Mouse (Mus musculus): ENCODE results near the gene Dtx3. TPM values are rescaled to one million over a fixed set of nuclear protein-coding genes. Genes with fewer than 3 reads are reported as not detected.
"Not testable (repeated sequence)": the region's sequence is repeated elsewhere in the genome, so short reads cannot be mapped to it uniquely, and the experiment has no call there.

Gene Dtx3
- total RNA-seq, 1 experiment from 2014 or later, result 9.0 TPM

DNA sequence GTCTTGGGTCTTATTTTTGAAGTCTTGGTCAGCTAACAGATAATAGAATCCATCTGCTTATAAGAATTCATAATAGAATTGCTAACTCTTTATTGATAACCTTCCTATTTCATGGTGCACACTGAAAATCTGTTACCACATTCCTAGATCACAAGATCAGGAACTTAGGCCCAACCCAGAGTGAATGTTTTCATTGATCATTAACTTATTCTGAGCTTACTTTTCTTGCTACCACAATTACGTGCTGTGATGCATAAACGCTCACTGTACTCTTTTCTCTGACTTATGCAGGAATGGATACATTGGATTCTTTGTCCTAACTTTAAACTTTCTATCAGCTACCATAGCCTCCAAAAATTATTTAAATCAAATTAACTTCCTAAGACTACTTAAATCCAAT, 41.3 kb downstream of the Dtx3 start:
- no peak for ATAC-seq (ENCODE audit: extremely low read depth, insufficient number of reproducible peaks, low FRiP score, poor library complexity, severe bottlenecking)

DNA sequence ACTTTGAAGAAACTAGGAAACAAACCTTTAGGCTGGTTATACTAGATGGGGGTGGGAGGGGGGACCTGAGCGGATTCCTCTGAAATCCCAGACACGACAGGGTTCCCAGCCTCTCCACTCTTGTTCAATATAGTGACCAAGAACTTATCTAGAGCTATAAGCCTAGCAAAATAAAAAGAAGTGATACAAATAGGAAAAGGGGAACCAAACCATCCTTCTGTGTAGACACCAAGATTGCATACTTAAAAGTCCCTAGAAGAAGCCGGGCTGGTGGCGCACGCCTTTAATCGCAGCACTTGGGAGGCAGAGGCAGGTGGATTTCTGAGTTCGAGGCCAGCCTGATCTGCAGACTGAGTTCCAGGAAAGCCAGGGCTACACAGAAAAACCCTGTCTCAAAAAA, 42.2 kb downstream of the Dtx3 start:
- ATAC-seq (ENCODE audit: extremely low read depth, insufficient number of reproducible peaks, low FRiP score, poor library complexity, severe bottlenecking), result no peak

DNA sequence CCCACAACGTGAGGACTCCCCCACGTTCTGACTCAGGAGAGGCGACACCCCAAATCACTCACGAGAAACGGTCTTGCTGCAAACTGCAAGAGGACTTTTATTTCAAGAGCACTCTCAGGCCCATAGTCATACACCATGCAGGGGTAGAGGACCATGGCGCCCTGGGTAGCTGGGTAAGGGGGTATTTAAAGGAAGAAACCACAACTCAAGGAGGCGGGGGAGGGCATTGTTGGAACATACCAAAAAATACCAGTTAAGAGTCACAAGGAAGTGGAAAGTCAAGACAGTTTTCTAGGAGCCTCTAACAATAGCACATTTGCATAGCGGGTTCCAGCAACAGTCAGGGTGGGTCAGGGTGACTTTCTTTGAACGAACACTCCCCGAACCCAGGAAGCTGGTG, 43.0 kb downstream of the Dtx3 start:
- ATAC-seq (ENCODE audit: extremely low read depth, insufficient number of reproducible peaks, low FRiP score, poor library complexity, severe bottlenecking), result not testable (repeated sequence)

DNA sequence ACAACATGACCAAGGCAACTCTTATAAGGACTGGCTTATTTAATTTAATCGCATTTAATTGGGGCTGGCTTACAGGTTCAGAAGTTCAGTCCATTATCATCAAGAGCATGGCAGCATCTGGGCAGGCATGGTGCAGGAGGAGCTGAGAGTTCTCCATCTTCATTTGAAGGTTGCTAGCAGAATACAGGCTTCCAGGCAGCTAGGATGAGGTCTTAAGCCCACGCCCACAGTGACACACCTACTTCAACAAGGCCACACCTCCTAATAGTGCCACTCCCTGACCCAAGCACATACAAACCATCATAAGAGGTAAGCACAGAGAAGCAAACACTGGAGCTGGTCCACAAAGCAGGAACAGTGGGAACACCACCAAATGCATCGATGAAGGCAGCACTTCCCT, 44.3 kb downstream of the Dtx3 start:
- not testable (repeated sequence) for ATAC-seq (ENCODE audit: extremely low read depth, insufficient number of reproducible peaks, low FRiP score, poor library complexity, severe bottlenecking)

DNA sequence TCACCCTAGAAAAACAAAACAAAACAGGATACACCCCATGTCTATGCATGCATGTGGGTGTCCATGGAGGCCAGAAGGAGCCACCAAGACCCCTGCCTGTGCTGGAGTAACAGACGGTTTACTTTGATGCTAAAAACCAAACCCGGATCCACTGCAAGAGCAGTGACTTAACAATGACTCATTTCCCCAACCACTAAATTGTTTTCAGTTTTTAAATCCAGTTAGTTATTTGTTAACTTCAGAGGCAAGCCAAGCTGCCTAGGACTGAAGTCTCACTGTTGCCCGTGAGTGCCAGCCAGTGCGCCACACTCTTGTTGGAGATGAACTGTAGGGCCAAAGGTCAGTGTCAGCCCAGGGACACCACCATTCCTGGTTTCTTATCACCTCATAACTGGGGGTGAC, 45.1 kb downstream of the Dtx3 start:
- ATAC-seq (ENCODE audit: extremely low read depth, insufficient number of reproducible peaks, low FRiP score, poor library complexity, severe bottlenecking), result no peak

DNA sequence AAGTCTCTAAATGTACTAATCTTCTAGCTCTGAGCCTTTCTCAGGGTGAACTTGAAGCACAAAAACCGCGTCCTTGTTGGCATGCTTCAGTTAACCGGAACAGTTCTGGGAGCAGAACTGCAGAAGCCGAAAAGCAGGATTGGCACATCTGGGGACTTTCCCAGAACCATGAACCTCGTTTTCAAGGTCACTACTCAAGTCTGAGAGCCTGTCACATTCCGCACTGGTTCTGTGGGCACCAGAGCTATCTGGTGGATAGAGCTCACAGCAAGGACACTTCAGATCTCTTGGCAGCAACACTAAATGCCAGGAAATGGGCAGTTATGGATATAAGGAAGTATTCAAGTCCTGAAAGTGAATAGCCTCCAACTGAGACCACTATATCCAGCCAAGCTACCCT, 48.4 kb downstream of the Dtx3 start:
- ATAC-seq (ENCODE audit: extremely low read depth, insufficient number of reproducible peaks, low FRiP score, poor library complexity, severe bottlenecking), result no peak

DNA sequence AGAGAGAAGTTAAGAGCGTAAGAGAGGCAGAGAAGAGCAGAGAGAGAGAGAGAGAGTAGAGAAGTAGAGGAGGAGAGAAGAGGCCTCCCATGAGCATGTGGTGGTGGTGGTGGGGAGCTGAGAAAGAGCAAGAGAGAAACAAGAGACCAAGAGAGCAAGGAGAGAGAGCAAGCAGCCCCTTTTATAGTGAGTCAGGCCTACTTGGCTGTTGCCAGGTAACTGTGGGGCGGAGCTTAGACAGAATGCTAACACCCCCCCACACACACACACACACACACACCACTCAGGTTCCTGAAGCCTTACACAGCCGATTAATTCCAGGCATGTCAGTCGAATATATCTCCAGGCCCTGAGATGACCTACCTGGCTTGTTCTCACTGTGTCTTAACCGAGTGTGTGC, 50.2 kb downstream of the Dtx3 start:
- ATAC-seq (ENCODE audit: extremely low read depth, insufficient number of reproducible peaks, low FRiP score, poor library complexity, severe bottlenecking), result 0 out of 2 replicates have a peak, but pooled peaks have one; percentile 24

DNA sequence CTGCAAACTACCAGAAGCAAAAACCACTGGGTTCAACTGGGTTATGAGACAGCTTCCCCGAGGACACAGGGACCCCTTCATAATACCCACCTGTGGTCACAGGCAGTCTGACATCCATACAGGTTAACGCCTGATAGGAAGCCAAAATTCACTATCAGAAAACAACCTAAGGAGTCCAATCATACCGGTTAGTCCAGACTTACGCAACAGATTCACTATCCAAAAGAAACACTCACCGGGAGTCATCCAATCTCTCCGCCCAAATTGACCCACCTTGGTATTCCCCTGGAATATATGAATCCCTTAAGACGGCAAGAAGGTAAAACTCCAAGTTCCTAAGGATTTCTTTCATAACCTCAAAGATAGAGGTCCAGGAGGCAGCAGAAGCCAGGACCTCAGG, 51.0 kb downstream of the Dtx3 start:
- ATAC-seq (ENCODE audit: extremely low read depth, insufficient number of reproducible peaks, low FRiP score, poor library complexity, severe bottlenecking), result no peak

DNA sequence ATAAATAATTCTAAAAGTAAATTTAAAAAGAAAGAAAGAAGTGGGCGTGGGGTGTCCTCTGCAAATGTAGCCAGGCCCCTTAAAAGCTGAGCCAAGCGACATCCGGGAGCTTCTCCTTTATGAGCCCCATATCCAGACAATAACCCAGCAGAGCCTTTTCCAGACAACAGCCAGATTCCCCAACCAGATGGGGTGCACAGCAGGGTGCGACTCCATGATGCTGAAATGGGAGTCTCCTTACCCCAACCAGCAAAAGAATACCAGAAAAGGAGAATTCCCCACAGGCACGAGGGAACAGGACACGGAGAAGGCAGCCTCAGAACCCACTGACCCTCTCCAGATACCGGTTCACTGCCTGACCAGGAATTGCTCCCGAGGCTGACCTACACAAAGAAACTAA, 52.3 kb downstream of the Dtx3 start:
- ATAC-seq (ENCODE audit: extremely low read depth, insufficient number of reproducible peaks, low FRiP score, poor library complexity, severe bottlenecking), result no peak

DNA sequence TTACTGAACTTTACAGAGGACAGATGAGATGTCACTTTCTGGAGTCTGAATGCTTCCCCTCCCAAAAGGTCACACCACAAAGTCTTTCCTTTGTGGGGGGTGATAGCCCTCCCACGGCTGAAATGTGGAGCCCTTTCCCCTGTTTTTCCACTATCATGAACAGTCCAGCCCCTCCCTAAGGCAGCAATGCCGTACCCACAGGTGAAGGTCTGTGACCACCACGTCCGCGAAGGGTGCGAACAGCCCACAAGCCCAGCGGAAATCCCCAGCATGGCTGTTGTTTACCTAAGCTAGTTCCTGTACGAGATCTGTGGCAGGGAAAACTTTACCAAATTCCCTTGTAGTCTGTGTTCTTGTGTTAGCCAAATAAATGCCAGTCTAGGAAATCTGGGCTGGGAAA, 54.0 kb downstream of the Dtx3 start:
- peak; percentile 52 for ATAC-seq (ENCODE audit: extremely low read depth, insufficient number of reproducible peaks, low FRiP score, poor library complexity, severe bottlenecking)

DNA sequence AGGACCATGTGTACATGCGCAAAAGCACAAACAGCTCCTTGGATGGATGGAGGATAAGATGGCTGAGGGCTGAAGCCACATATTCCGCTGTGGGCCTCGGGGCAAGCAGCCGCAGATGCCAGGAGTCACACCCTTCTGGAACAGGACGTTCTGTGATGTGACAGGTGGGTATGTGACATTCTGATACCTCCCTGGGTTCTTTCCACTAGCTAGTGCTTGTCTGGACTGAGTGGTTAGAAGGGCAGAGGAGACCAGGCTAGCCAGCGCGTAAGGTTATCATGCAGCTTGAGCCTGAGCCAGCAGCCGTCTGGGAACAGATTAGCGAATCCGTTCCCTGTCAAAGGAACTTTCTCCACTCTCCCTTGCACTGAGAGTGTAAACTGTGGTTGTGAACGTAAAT, 54.6 kb downstream of the Dtx3 start:
- no peak for ATAC-seq (ENCODE audit: extremely low read depth, insufficient number of reproducible peaks, low FRiP score, poor library complexity, severe bottlenecking)

Other genes with a start within 250 kb of the Dtx3 start
- 63.7 and 64.6 TPM in 2 replicates for gene Ctdsp2, start 217.0 kb downstream of the Dtx3 start, total RNA-seq (2017)
- gene Avil, start 195.0 kb downstream of the Dtx3 start, total RNA-seq (2017), result 2.0 and 2.1 TPM in 2 replicates
- 8.6 and 12.9 TPM in 2 replicates for gene Tsfm, start 164.9 kb downstream of the Dtx3 start, total RNA-seq (2017)
- gene Mettl1, start 154.3 kb downstream of the Dtx3 start, total RNA-seq (2017), result 4.3 and 8.3 TPM in 2 replicates
- 0.23 TPM in 1 of 2 replicates, not detected in the other for gene Eef1akmt3, start 154.2 kb downstream of the Dtx3 start, total RNA-seq (2017)
- not detected in 2 replicates for gene Cyp27b1, start 147.5 kb downstream of the Dtx3 start, total RNA-seq (2017)
- gene March9, start 135.5 kb downstream of the Dtx3 start, total RNA-seq (2017), result 0.98 and 1.9 TPM in 2 replicates
- 25.9 and 31.7 TPM in 2 replicates for gene Cdk4, start 132.2 kb downstream of the Dtx3 start, total RNA-seq (2017)
- 21.9 and 23.5 TPM in 2 replicates for gene Tspan31, start 125.5 kb downstream of the Dtx3 start, total RNA-seq (2017)
- 54.4 and 60.8 TPM in 2 replicates for gene Agap2, start 120.4 kb downstream of the Dtx3 start, total RNA-seq (2017)
- gene Os9, start 74.6 kb downstream of the Dtx3 start, total RNA-seq (2017), result 157 and 176 TPM in 2 replicates
- gene B4galnt1, start 30.5 kb downstream of the Dtx3 start, total RNA-seq (2017), result 246 and 273 TPM in 2 replicates
- gene Slc26a10, start 15.1 kb downstream of the Dtx3 start, total RNA-seq (2017), result 2.5 and 3.0 TPM in 2 replicates
- not detected in 2 replicates for gene Arhgef25, start 5.6 kb downstream of the Dtx3 start, total RNA-seq (2017)
- gene Pip4k2c, start 15.9 kb upstream of the Dtx3 start, total RNA-seq (2017), result 36.5 and 37.1 TPM in 2 replicates
- gene Kif5a, start 67.6 kb upstream of the Dtx3 start, total RNA-seq (2017), result not detected in 2 replicates
- gene Dctn2, start 70.6 kb upstream of the Dtx3 start, total RNA-seq (2017), result 89.5 and 94.5 TPM in 2 replicates
- gene Mbd6, start 93.3 kb upstream of the Dtx3 start, total RNA-seq (2017), result 19.9 and 27.8 TPM in 2 replicates
- gene Mars, start 116.1 kb upstream of the Dtx3 start, total RNA-seq (2017), result 57.0 and 63.3 TPM in 2 replicates
- gene Arhgap9, start 126.2 kb upstream of the Dtx3 start, total RNA-seq (2017), result 146 and 150 TPM in 2 replicates
- not detected in 2 replicates for gene Gli1, start 146.2 kb upstream of the Dtx3 start, total RNA-seq (2017)
- 0.12 TPM in 1 of 2 replicates, not detected in the other for gene Inhbe, start 158.7 kb upstream of the Dtx3 start, total RNA-seq (2017)
- gene Inhbc, start 174.7 kb upstream of the Dtx3 start, total RNA-seq (2017), result not detected in 2 replicates
- 51.8 and 67.4 TPM in 2 replicates for gene R3hdm2, start 184.6 kb upstream of the Dtx3 start, total RNA-seq (2017)

Measured in neutrophil, adult 5-6 weeks (primary cell).